Mouse (Mus musculus): ENCODE results near the gene Emg1. TPM values are rescaled to one million over a fixed set of nuclear protein-coding genes. Genes with fewer than 3 reads are reported as not detected.
A peak's percentile ranks its signal among the peaks of the same experiment; 100 is the strongest.

Emg1 gene
- polyA plus RNA-seq, 1 experiment from 2014 or later, result 219 TPM

GRCm38 (mm10) chr6:124655893-124656292 is 56.1 kb downstream of the Emg1 start:
- 37% methylated on average over 6 of the region's 6 CpGs for WGBS
- peak overlapping the region; percentile 17; the same call in 1 of the 2 replicates for H3K27ac ChIP-seq (ENCODE audit: low read length)

More at GRCm38 (mm10) chr6:124655893-124656292, 56.1 kb downstream of the Emg1 start:
- Histone ChIP-seq H3K4me1 (ENCODE audit: insufficient read depth, low read length) (no peaks in the 10 kb centered on the region), H3K27me3 (ENCODE audit: insufficient read depth, low read length) (no peaks in the 10 kb centered on the region), H3K36me3 (ENCODE audit: insufficient read depth, low read length) (no peaks in the 10 kb centered on the region), H3K9me3 (ENCODE audit: low read length) (peaks cover 6% of the 10 kb centered on the region), H3K4me3 (ENCODE audit: low read length) (no peak overlapping the region), H3K9ac (replicated peaks; ENCODE audit: low read length) (no peak overlapping the region), H3K4me2 (replicated peaks; ENCODE audit: low read depth, low read length) (no peak overlapping the region)
- ATAC-seq (ENCODE audit: low FRiP score, low TSS enrichment), result no peak; the same call in 1 of the 2 replicates

MicroRNAs within 50 kb of the gene (microRNA counts, 519-probe panel; counts per million panel counts)
- 3,322 counts per million, percentile 76 among the panel's probes with 10 or more counts for microRNA mmu-miR-141
- microRNA mmu-miR-200c, result 4,093 counts per million, percentile 90 among the panel's probes with 10 or more counts

Small RNA genes lying within 50 kb of the gene (microRNA-seq; reads per million reads assigned to microRNA genes)
- 749 reads per million, percentile 77 among the genes with 10 or more reads in this experiment for gene Mir141
- 5,159 reads per million, percentile 92 among the genes with 10 or more reads in this experiment for gene Mir200c

Other genes starting within 250 kb of the Emg1 start
- 5.8 and 6.6 TPM in 2 replicates for gene Clstn3, start 247.4 kb downstream of the Emg1 start, polyA plus RNA-seq (2015; fragmentation: Nextera tagmentation; extraction: Ambion mirVana)
- gene C1rl, start 219.1 kb downstream of the Emg1 start, polyA plus RNA-seq (2015; fragmentation: Nextera tagmentation; extraction: Ambion mirVana), result 1.8 and 2.2 TPM in 2 replicates
- 11.7 and 13.9 TPM in 2 replicates for gene C1ra, start 199.8 kb downstream of the Emg1 start, polyA plus RNA-seq (2015; fragmentation: Nextera tagmentation; extraction: Ambion mirVana)
- gene C1s1, start 169.8 kb downstream of the Emg1 start, polyA plus RNA-seq (2015; fragmentation: Nextera tagmentation; extraction: Ambion mirVana), result 28.6 and 29.0 TPM in 2 replicates
- not detected in 2 replicates for gene C1rb, start 141.9 kb downstream of the Emg1 start, polyA plus RNA-seq (2015; fragmentation: Nextera tagmentation; extraction: Ambion mirVana)
- 0.09 and 0.12 TPM in 2 replicates for gene C1s2, start 76.1 kb downstream of the Emg1 start, polyA plus RNA-seq (2015; fragmentation: Nextera tagmentation; extraction: Ambion mirVana)
- 88.6 and 97.2 TPM in 2 replicates for gene Lpcat3, start 49.2 kb downstream of the Emg1 start, polyA plus RNA-seq (2015; fragmentation: Nextera tagmentation; extraction: Ambion mirVana)
- 403 and 405 TPM in 2 replicates for gene Phb2, start 158 bp upstream of the Emg1 start, polyA plus RNA-seq (2015; fragmentation: Nextera tagmentation; extraction: Ambion mirVana)
- gene Ptpn6, start 26.5 kb upstream of the Emg1 start, polyA plus RNA-seq (2015; fragmentation: Nextera tagmentation; extraction: Ambion mirVana), result 13.8 and 16.4 TPM in 2 replicates
- gene Grcc10, start 29.2 kb upstream of the Emg1 start, polyA plus RNA-seq (2015; fragmentation: Nextera tagmentation; extraction: Ambion mirVana), result 527 and 541 TPM in 2 replicates
- gene Gm45234, start 43.8 kb upstream of the Emg1 start, polyA plus RNA-seq (2015; fragmentation: Nextera tagmentation; extraction: Ambion mirVana), result 0.14 TPM in 1 of 2 replicates, not detected in the other
- gene Atn1, start 44.3 kb upstream of the Emg1 start, polyA plus RNA-seq (2015; fragmentation: Nextera tagmentation; extraction: Ambion mirVana), result 16.4 and 20.2 TPM in 2 replicates
- gene Eno2, start 57.5 kb upstream of the Emg1 start, polyA plus RNA-seq (2015; fragmentation: Nextera tagmentation; extraction: Ambion mirVana), result 10.9 and 15.3 TPM in 2 replicates
- 1.0 and 1.2 TPM in 2 replicates for gene Lrrc23, start 67.5 kb upstream of the Emg1 start, polyA plus RNA-seq (2015; fragmentation: Nextera tagmentation; extraction: Ambion mirVana)
- 20.9 and 21.5 TPM in 2 replicates for gene Spsb2, start 96.5 kb upstream of the Emg1 start, polyA plus RNA-seq (2015; fragmentation: Nextera tagmentation; extraction: Ambion mirVana)
- gene Tpi1, start 102.1 kb upstream of the Emg1 start, polyA plus RNA-seq (2015; fragmentation: Nextera tagmentation; extraction: Ambion mirVana), result 851 and 866 TPM in 2 replicates
- 174 TPM in 2 replicates for gene Usp5, start 117.3 kb upstream of the Emg1 start, polyA plus RNA-seq (2015; fragmentation: Nextera tagmentation; extraction: Ambion mirVana)
- 187 and 193 TPM in 2 replicates for gene Cdca3, start 117.4 kb upstream of the Emg1 start, polyA plus RNA-seq (2015; fragmentation: Nextera tagmentation; extraction: Ambion mirVana)
- gene Gnb3, start 128.1 kb upstream of the Emg1 start, polyA plus RNA-seq (2015; fragmentation: Nextera tagmentation; extraction: Ambion mirVana), result 1.7 and 1.8 TPM in 2 replicates
- 10.4 and 19.3 TPM in 2 replicates for gene P3h3, start 145.6 kb upstream of the Emg1 start, polyA plus RNA-seq (2015; fragmentation: Nextera tagmentation; extraction: Ambion mirVana)
- 1.1 and 1.4 TPM in 2 replicates for gene Gpr162, start 151.8 kb upstream of the Emg1 start, polyA plus RNA-seq (2015; fragmentation: Nextera tagmentation; extraction: Ambion mirVana)
- gene Cd4, start 176.0 kb upstream of the Emg1 start, polyA plus RNA-seq (2015; fragmentation: Nextera tagmentation; extraction: Ambion mirVana), result 0.10 and 0.28 TPM in 2 replicates
- gene Lag3, start 199.5 kb upstream of the Emg1 start, polyA plus RNA-seq (2015; fragmentation: Nextera tagmentation; extraction: Ambion mirVana), result 1.3 and 2.6 TPM in 2 replicates
- gene Ptms, start 207.9 kb upstream of the Emg1 start, polyA plus RNA-seq (2015; fragmentation: Nextera tagmentation; extraction: Ambion mirVana), result 269 and 274 TPM in 2 replicates
- 366 and 380 TPM in 2 replicates for gene Mlf2, start 219.2 kb upstream of the Emg1 start, polyA plus RNA-seq (2015; fragmentation: Nextera tagmentation; extraction: Ambion mirVana)

All from kidney, embryonic 16.5 days (tissue).